Mouse (Mus musculus): ENCODE measurements around the gene Pmf1.
A peak's percentile ranks its signal among the peaks of the same experiment; 100 is the strongest.

Gene Pmf1

DNA sequence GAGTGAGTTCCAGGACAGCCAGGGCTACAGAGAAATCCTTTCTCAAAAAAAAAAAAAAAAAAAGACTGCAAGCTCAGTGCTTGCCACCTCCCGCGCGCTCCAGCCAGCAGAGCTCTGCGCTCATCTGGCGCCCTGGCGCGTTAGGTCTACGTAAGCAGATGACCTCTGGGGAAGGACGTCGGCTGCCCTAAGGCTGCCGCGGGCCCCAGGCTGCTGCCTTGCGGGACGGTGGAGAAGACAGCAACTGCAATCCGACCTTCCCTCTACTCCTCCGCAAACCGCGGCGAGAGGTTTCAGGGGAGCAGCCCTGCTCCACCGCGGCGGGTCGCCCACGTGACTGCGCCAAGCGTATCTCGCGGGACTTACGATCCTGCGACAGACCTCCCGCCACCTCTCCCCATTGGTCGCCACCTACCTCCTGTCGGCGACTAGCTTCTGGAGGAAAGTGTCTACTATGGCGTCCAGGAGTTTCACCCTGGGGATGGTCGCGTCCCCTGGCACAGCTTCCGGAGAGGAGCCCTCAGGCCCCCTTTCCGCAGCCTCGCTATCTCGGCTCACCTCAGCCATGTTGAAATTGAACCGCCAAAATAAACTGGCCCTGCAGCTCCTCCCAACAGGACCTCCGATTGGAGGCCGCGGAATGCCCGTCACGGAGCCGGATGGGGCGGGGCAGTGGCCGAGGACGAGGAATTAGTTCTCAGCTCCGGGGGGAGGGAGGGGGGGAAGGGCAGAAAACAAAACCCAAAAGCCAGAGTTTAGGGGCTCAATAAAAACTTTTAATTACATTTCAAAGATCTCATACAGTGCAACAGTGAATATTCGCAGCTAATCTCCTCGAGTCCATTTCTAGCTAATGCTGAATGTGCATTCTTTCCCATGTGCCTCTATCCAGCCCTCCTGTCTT lies at the start of gene Pmf1:
Gene Pmf1, minus strand, starts transcription at position 591 of the 904 bp plus-strand sequence.
- peak; percentile 83 to 87 for DNase-seq (ENCODE audit: low read depth in 2 of 2, low spot score in 2 of 2)

DNA sequence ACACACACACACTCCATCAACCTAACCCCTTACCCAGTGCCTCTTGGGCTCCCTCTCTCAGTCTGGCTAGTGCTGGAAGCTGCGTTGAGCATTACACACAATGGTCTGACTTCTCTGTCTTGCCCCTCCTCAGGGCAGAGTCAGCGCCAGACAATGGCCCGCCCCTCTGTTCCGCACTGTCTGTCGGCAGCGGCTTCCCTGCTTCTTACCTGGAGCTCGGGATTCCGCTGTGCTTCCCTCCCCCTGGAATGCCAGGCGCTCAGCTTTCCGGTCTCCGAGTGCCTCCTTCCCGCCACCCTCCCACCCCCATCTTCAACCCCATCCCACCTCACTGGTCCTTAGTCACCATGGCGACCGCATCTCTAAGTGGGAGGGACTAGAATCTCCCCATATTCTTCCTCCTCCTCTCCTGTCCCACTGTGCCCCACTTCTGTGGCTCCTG lies 48.7 kb upstream of the Pmf1 start:
- no peak for DNase-seq (ENCODE audit: low read depth in 2 of 2, low spot score in 2 of 2)

DNA sequence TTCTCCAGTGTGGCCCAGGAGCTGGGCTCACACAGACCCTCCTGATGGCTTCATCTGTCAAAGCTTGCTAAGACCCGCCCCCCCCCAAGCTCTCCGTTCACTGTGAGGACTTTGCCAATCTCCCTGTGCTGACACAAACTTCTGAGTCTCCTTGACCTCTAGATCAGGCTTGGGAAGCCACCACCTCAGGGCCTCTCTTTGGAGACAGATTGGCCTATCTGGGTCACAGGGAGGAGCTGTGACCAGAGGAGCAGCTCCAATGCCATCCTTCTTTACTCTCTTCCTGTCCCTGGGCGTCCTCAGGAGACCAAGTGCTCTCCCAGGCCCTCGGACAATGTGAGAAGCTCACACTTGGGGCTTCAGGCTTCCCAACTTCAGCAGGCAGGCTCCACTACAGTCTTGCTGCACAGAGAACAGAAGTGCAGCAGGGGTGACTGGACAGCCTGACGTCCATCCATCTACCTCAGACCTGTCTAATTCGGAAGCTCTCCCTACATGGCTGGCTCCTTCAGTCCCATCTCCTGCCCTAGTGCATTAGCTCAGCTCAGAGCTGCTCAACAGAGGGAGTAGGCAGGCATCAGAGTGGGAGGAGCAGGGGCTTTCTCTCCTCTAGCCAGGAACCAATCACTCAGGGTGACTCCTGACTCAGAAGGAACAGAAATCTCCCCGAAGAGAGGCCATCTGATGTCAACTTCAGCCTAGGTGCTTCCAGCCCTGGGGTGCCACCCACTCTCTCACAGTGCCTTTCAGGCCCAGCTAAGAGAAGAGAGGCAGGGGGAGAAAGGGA lies 46.8 kb upstream of the Pmf1 start:
- no peak for DNase-seq (ENCODE audit: low read depth in 2 of 2, low spot score in 2 of 2)

DNA sequence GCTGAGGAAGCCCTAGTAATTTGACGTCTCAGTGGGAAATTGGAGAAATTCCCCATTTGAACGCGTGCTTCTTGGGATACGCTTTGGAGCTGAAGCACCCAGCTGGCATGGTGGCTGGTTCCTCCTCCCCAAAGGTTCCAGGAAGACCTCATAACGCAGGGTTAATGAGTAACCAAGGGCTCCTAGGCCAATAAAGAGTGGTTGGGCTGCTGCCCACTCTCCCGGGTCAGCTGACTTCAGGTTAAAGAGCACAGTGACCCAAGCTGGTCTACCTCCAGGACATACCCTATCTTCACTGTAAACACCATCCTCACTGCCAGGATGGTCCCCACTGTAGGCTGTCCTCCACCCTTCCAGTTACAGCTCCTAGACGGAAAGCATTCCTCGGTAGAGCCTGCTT lies 46.2 kb upstream of the Pmf1 start:
- DNase-seq (ENCODE audit: low read depth in 2 of 2, low spot score in 2 of 2) = no peak

DNA sequence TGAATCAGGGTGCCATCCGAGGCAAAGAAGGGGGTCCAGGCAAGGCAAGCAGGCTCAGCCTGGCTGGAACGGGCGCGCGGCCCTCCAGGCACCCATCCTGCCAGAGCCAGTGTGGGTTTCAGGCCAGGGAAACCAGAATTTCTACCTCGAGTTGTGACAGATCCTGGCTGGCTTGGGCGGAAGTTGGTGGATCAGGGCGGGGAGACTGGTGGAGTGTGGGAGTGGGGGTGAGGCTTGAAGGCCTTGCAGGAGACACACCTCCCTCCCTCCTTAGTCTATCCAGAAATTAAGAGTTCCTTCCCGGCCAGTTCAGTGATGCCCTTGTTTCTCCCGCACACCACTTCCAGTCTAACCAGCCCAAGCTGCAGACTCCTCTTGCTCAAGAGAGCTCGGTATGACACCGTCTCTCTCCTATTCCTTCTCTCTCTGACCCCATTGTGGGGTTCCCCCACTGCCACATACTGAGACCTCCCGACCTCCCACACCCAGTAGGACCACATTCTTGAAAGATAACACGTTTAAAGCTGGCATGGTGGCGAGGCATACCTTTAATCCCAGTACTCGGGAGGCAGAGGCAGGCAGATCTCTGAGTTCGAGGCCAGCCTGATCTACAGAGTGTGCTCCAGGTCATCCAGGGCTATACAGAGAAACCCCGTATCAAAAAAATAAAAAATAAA lies 45.6 kb upstream of the Pmf1 start:
- DNase-seq (ENCODE audit: low read depth in 2 of 2, low spot score in 2 of 2) = no peak

DNA sequence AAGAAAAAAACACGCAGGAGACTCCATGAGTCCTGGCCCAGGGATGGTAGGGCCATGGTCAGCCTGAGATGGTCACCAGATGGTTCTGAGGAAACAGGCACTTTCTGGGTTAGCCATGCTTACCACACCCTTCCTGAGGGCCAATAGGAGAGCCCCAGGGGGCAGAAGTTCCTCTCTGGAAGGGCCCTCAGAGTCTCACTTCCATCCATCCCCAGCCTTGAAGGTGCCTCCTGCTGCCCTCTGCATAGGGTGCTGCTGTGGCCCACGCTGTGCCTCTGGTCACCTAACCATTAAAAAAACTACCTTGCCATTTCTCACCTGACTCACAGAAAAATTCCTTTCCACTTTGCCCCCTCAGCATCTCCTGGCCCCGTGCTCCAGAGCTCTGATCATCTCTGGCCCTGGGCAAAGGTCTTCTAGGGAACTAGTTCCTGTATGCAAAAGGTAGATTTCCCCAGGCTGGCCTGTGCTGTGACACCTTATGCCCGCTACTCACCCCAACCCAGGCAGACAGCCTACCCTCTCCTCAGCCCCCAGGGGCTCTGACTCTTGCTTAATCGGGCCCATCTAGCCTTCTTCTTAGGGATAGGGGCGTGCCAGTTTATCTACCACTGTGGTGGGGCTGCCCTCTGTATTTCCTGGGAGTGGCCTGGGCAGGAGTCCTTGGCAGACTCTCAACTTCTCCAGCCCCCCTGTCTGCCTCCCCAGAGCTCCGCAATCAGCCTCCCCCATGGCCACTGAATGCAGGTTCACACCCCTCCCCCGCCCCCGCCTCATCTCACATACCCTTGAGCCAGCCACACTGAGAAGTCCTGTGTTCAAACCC lies 44.8 kb upstream of the Pmf1 start:
- DNase-seq (ENCODE audit: low read depth in 2 of 2, low spot score in 2 of 2) = no peak

DNA sequence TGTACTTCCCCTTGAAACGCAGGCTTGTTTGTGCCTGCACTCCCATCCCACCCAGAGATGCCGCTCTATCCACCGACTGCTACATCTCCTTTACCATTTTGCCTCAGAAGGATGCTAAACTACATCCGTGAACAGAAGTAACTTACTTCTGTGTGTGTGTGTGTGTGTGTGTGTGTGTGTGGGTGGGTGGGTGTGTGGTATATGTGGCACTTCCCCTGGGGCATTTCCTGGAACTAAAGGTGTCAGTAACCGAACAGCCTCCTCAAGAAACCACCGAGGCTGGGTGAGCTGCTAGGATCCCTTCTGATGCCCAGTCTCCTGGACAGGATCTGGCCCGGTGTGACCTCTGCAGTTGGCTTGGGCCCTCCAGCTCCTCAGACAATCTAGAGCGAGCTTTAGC lies 43.9 kb upstream of the Pmf1 start:
- DNase-seq (ENCODE audit: low read depth in 2 of 2, low spot score in 2 of 2) = peak; percentile 57 to 72

DNA sequence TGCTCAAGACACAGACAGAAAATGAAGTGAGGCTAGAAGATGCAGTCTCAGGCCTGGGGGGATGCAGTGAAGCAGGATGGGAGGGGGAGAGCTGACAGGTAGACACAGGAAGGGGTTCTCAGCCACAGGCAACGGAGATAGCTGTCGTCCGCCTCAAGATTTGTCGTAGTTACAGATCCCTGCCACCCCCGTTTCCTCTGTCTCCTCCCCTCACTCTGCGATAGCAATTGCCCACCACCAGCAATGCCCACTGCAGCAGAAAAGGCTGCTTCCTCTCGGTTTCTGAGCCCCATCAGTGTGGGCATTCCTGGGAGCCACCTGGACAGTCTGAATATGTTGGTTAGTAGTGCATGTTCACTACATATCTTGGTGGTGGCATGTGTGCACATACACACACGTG lies 43.2 kb upstream of the Pmf1 start:
- peak; percentile 26 to 41 for DNase-seq (ENCODE audit: low read depth in 2 of 2, low spot score in 2 of 2)

DNA sequence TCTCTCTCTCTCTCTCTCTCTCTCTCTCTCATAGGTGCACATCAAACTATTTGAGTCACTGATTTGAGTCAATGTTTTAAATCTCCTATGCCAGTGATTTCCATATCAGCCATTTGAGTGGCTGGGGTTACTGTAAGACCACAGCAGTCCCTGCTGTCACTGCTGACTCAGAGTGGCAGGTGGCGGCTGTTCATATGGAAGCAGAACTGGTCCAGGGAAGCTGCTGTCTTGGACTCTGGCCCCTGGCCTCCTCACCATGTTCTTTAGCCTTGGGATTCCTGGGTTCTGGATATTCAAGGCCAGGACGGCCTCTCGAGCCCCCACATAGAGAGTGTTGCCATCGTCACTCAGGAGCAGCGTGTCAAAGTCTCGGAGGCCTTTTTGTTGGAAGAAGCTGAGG lies 42.6 kb upstream of the Pmf1 start:
- no peak for DNase-seq (ENCODE audit: low read depth in 2 of 2, low spot score in 2 of 2)

DNA sequence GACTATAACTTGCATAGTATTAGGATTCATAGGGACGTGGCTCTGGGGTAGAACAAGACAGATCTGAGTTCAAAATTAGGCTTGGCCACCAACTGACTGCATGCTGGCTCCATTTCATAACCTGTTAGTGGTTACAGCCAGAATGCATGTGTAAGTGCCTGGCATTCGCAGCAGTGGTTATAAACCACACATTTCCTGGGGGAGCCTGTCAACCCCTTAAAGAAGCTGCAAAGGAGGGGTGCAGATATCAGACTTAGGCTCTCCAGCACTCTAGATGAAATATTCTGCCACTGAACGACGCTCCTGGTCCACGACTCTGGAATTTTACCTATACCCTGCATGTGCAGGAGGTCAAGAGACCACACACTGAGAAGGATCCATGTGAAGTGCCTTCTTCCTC lies 42.1 kb upstream of the Pmf1 start:
- peak; percentile 29 to 43 for DNase-seq (ENCODE audit: low read depth in 2 of 2, low spot score in 2 of 2)

DNA sequence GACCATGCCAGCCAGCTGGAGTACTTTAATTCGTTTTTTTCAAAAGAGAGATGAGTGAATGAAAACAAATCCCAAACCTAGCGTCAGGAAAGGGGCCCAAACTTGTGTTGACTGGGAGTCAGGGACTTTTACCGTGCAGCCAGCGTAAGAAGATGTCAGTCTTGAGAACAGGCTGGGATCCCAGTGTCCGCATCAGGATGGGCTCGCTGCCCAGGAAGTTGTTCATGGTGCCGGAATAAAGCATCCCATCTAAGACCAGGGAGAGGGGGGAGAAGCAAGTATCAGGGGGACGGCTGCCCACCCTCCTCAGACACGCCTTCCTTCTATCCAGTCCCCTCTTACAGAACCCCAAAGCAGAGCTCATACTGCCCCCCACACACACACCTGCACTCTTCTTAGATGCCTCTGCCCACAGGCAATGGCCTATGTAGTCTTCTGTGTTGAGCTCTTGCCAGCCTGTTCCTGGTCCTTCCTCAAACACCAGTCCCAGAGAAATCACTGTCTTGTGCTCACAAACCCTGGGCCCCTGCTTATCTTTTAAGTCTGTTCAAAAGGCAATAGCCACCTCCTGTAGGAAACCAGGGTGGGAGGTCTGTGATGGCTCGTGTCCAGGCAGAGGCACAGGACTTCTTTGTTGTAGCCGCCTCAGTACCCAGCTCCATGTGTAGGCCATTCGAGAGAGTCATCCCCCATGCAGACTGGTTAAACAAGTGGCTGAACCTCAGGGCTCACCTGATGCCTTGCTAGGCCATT lies 40.4 kb upstream of the Pmf1 start:
- DNase-seq (ENCODE audit: low read depth in 2 of 2, low spot score in 2 of 2) = no peak

DNA sequence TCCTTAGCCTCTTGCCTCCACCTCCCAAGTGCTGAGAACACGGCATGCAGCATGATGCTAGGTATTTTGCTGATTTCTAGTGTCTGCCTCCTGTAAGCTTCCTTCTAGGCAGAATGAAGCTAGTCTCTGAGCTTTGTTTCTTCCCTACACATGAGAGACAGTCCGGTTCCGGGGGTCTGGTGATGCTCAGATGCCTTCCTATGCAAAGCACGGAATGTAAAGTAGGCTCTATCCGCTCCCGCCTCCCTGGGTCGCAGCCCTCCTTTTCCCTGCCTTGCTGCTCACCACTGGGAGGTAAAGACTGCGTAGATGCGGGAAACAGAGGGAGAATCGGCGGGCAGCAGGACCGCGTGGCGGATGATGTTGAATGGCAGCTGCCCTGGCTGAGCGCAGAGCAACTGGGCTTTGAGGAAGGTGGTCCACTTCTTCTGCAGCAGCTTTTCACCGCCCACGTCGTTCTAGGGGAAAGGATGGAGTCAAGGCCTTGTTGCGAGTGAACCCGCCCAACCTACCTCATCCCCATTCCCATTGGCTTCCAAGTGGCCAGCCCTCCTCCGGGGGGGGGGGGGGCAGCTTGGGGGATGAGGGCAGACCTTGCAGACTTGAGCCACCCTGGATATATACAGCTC lies 39.4 kb upstream of the Pmf1 start:
- DNase-seq (ENCODE audit: low read depth in 2 of 2, low spot score in 2 of 2) = no peak

DNA sequence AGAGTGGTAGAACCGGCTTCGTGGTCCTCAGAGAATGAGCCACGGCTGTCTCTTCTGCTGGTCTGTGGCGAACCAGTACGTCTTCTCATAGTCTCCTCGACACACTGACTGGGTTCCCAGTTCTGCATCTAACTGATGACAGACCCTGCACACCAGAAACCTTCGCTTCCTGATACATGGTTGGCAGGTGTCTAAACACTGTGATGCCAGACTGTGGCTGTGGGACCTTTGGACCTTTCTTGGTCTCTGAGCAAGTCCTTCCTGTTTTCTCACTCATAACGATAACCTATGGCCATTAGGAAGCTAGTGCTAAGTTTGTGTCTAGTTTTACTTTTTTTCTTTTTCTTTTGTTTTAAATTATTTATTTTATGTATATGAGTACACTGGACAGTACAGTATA lies 38.3 kb upstream of the Pmf1 start:
- no peak for DNase-seq (ENCODE audit: low read depth in 2 of 2, low spot score in 2 of 2)

DNA sequence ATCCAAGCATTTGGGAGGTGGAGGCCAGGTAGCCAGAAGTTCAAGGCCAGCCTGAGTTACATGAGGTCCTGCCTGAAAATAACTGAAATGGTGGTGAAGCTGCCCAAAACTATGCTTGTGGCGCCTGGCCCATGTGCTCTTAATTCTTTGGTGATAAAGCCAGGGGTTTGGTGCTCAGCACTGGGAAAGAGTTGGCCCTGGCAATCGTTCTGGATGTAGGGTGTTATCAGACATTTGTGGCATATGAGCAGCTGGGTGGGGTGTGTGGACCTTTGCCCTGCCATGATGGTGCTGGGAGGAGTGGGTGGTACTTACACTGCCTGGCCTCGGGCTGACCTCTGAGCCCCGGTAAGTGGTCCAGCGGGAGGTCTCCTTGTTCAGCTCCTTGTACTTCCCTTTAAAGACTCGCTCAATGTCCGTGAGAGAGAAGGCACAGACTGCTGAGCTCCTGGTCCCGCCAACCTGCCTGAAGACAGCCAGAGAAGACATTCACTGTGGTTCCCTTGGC lies 37.6 kb upstream of the Pmf1 start:
- DNase-seq (ENCODE audit: low read depth in 2 of 2, low spot score in 2 of 2) = no peak

DNA sequence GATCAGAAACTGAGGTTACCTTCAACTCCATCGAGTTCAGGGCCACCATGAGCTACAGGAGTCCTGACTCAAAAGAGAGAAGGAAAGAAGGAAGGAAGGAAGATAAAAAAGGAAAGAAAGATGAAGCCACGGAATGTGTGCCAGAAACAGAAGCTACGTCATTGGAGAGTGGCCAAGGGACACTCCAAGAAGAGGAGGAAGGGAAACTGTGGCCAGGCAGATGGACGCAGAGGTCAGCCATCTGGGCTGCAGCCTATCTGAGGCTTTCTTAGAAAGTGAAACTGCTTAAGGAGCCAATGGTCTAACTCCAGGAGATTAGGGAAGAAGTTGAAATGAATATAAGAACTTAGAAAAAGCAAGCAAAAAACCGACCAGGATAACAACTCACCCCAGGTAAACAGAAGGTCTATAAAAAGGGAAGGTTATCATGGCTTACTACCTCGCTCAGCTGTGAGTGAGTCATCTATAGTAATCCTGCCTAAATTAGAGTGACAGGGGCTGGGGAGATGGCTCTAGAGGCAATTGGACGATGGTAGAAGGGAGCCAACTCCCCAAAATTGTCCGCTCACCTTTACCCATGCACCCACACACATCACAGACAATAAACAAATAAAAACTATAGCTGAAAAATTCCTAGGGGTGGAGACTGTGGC lies 36.5 kb upstream of the Pmf1 start:
- DNase-seq (ENCODE audit: low read depth in 2 of 2, low spot score in 2 of 2) = no peak

DNA sequence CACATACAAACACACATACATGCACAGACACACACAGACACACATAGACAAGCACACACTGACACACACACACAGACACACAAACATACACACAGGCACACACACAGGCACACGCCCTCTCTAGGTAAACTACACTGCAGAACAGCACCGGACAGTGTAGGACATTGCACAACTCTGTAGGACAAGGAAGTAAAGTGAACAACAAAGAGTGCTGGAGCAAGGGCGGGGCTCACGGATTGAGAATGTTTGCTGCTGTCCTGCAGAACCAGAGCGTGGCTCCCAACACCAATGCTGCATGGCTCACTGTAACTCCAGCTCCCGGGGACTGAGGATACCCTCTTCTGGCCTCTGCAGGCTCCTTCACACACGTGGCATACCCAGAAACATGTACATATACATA lies 32.8 kb upstream of the Pmf1 start:
- DNase-seq (ENCODE audit: low read depth in 2 of 2, low spot score in 2 of 2) = no peak

DNA sequence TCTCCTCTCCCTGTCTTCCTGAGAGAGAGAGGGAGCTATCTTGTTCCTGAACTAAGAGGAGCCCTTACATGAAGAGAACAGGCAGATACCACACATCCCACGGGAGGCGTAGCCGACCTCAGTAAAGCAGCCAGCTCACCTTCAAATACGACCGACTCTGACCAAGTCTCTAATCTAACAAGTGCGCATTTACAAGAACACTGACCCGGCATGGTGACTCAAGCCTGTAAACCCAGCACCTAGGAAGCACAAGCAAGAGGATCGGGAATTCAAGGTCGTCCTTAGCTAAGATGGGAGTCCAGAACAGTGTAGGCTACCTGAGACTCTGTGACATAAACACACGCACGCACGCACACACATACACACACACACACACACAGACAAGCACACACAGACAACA lies 32.4 kb upstream of the Pmf1 start:
- no peak for DNase-seq (ENCODE audit: low read depth in 2 of 2, low spot score in 2 of 2)

DNA sequence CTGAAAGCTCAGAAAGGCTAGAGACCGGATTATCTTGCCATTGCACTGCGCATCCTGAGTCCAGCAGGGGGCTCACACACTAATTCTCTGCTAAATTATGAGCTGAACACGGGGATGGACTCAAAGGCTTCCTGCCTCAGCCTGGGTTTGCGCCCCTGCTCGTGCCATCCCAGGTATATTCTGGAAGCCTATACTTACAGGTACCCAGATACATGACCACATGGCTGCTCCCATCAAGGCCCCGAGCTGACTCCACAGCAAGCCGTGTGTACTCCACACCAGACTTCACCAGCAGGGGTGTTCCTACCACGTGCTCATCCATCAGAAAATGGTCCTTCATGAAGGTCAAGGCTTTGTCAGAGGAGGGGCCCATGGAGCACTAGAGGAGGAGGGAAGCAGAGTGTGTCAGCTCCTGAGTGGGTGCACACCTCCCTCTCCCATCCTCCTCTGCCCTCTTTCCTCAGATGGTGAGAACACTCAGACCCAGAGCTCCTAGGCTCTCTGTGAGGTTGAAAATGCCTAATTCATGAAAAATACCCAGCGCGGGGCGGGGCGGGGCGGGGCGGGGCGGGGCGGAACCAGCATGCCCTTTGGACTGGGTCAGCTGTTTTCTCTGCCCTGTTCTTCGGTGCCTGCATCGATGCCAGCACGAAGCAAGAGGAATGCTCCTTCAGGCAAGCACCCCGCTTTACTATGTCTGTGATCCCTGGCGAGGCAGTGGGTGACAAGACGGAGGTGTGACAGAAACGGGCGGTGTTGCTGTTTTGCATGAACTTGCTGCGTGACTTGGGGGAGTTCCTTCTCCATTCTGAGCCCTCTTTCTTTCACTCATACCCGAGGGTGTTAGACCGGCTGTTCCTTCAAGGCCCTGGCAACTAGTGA lies 30.6 kb upstream of the Pmf1 start:
- DNase-seq (ENCODE audit: low read depth in 2 of 2, low spot score in 2 of 2) = peak; percentile 25 to 51
